Comparison of ENCODE assay signal across 10 mouse cellular contexts in the genomic region with DNA sequence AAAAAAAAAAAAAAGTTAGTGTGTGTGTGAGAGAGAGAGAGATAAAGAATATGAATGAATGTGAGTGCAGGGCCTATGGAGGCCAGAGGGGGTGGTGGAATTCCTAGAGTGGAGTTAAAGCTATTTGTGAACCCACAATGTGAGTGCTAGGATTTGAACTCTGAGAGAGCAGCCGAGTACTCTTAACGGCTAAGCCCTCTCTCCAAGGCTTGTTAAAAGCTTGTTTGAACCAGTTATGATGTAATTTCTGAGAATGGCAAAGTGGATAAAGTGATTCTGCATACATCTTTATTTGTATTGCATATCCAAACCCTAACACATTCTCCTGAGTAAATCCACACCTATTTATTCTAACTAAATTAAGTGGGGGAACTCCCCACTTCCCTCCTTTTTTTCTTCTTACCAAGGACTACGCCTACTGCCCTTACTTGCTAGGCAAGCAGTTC. TPM values are rescaled to one million over a fixed set of nuclear protein-coding genes. Genes with fewer than 3 reads are reported as not detected.
DNase-seq lines count a peak whose midpoint lies in the region; ATAC-seq and TF ChIP-seq lines count a peak whose summit lies in the region.
"Had no signal": no experiment of that assay in that cellular context is flagged by ENCODE, and none has a peak within 500 bp of the region (broad histone marks: within the 10 kb centered on the region; RNA-seq: fewer than 3 reads in every experiment).

No protein-coding gene starts in this region.

- H3K9me3 ChIP-seq in forebrain, embryonic 13.5 days (replicated peaks): no peaks in the 10 kb centered on the region
- H3K9me3 ChIP-seq in liver, embryonic 13.5 days (replicated peaks): no peaks in the 10 kb centered on the region
- H3K9me3 ChIP-seq in stomach, embryonic 15.5 days: no peaks in the 10 kb centered on the region

- DNase-seq in left cerebral cortex, adult 2 months (ENCODE audit: extremely low spot score in 1 of 2, low spot score in 2 of 2): no peak
- DNase-seq in left cerebral cortex, adult 8-10 months (ENCODE audit: low spot score in 2 of 2): no peak
- DNase-seq in liver, embryonic 13.5 days: no peak
- no peak for DNase-seq in layer of hippocampus, adult 11-12 months (ENCODE audit: low spot score)
- no peak for DNase-seq in layer of hippocampus, adult 8-10 months (ENCODE audit: low spot score in 2 of 2)
- DNase-seq: adrenal gland, adult 2 months; kidney, adult 8-10 months had no signal

- TF ChIP-seq CTCF in left cerebral cortex, adult 2 months (IDR thresholded peaks at IDR 0.05): no peak

- WGBS in forebrain, embryonic 13.5 days: 73% methylated on average over 3 of the region's 3 CpGs
- 28% methylated on average over 3 of the region's 3 CpGs for WGBS in liver, embryonic 13.5 days (ENCODE audit: insufficient replicate concordance)
- WGBS in stomach, embryonic 15.5 days: 44% methylated on average over 3 of the region's 3 CpGs

- H3K27ac ChIP-seq in left cerebral cortex, adult 2 months: no peak overlapping the region
- no peak overlapping the region for H3K27ac ChIP-seq in forebrain, embryonic 13.5 days
- H3K27ac ChIP-seq in liver, embryonic 13.5 days: peak overlapping the region; percentile 60; the same call in 1 of the 2 replicates
- peak overlapping the region; percentile 62 for H3K27ac ChIP-seq in stomach, embryonic 15.5 days

- H3K4me3 ChIP-seq in left cerebral cortex, adult 2 months: peak overlapping the region; percentile 88
- H3K4me3 ChIP-seq in forebrain, embryonic 13.5 days: peak overlapping the region; percentile 84
- peak overlapping the region; percentile 85 for H3K4me3 ChIP-seq in liver, embryonic 13.5 days (replicated peaks)
- peak overlapping the region; percentile 61 for H3K4me3 ChIP-seq in stomach, embryonic 15.5 days (replicated peaks)

- H3K36me3 ChIP-seq in forebrain, embryonic 13.5 days (ENCODE audit: poor library complexity, severe bottlenecking): peaks cover 11% of the 10 kb centered on the region; the same call in 1 of the 2 replicates
- peaks cover 14% of the 10 kb centered on the region; the same call in 1 of the 2 replicates for H3K36me3 ChIP-seq in liver, embryonic 13.5 days
- H3K36me3 ChIP-seq in stomach, embryonic 15.5 days: peaks cover 4% of the 10 kb centered on the region; the same call in 1 of the 2 replicates

- H3K9ac ChIP-seq in forebrain, embryonic 13.5 days: peak overlapping the region; percentile 96
- peak overlapping the region; percentile 87 for H3K9ac ChIP-seq in liver, embryonic 13.5 days
- peak overlapping the region; percentile 71 for H3K9ac ChIP-seq in stomach, embryonic 15.5 days

- H3K4me2 ChIP-seq in forebrain, embryonic 13.5 days: peak overlapping the region; percentile 91
- H3K4me2 ChIP-seq in liver, embryonic 13.5 days: peak overlapping the region; percentile 85
- peak overlapping the region; percentile 66 for H3K4me2 ChIP-seq in stomach, embryonic 15.5 days

- H3K4me1 ChIP-seq in forebrain, embryonic 13.5 days: peaks cover 19% of the 10 kb centered on the region
- peaks cover 49% of the 10 kb centered on the region for H3K4me1 ChIP-seq in liver, embryonic 13.5 days (replicated peaks)
- peaks cover 12% of the 10 kb centered on the region; the same call in 1 of the 2 replicates for H3K4me1 ChIP-seq in stomach, embryonic 15.5 days

- no peak for ATAC-seq in forebrain, embryonic 13.5 days
- no peak for ATAC-seq in liver, embryonic 13.5 days (ENCODE audit: low read depth)
- peak; percentile 43 for ATAC-seq in stomach, embryonic 15.5 days (ENCODE audit: insufficient read depth, low FRiP score, low read depth)
- ATAC-seq in erythroid progenitor cell, adult 5-6 weeks (replicated peaks; ENCODE audit: low FRiP score, poor library complexity, severe bottlenecking): no peak

- intact Hi-C loops in left cerebral cortex, adult 2 months (cut with DNase I): no loop called here

- peaks cover 18% of the 10 kb centered on the region for H3K27me3 ChIP-seq in forebrain, embryonic 13.5 days
- no peaks in the 10 kb centered on the region for H3K27me3 ChIP-seq in liver, embryonic 13.5 days
- no peaks in the 10 kb centered on the region for H3K27me3 ChIP-seq in stomach, embryonic 15.5 days (replicated peaks)

RNA-seq across cellular contexts. Expression of gene Utp11, which starts 1.0 kb away (rescaled TPM):
- 10 to 100 TPM; 13.3 to 15.7 TPM for total RNA-seq in left cerebral cortex, adult 2 months (2021)
- 10 to 100 TPM; 13.2 to 16.9 (median 16.3) TPM for total RNA-seq in left cerebral cortex, adult 8-10 months (2022)
- 49.9 and 59.1 TPM in 2 replicates for polyA plus RNA-seq in forebrain, embryonic 13.5 days (2015; fragmentation: Nextera tagmentation; extraction: Ambion mirVana)
- 37.5 and 48.1 TPM in 2 replicates for polyA plus RNA-seq in liver, embryonic 13.5 days (2015; fragmentation: Nextera tagmentation; extraction: Ambion mirVana)
- polyA plus RNA-seq in stomach, embryonic 15.5 days (2015; fragmentation: Nextera tagmentation; extraction: Ambion mirVana): 79.4 and 82.1 TPM in 2 replicates
- total RNA-seq in erythroid progenitor cell, adult 5-6 weeks (2015; ENCODE audit: low replicate concordance): 10.5 and 24.7 TPM in 2 replicates
- total RNA-seq in erythroid progenitor cell, adult 5-6 weeks (2017; ENCODE audit: low replicate concordance): 9.0 and 11.4 TPM in 2 replicates
- 10 to 100 TPM; 15.3 to 18.3 (median 16.4) TPM for total RNA-seq in layer of hippocampus, adult 8-10 months (2022)

RNA-seq across cellular contexts. Expression of gene Fhl3, which starts 8.1 kb away (rescaled TPM):
- 1 to 10 TPM; 1.4 to 2.2 TPM for total RNA-seq in left cerebral cortex, adult 2 months (2021)
- 1 to 10 TPM; 1.4 to 3.1 (median 1.7) TPM for total RNA-seq in left cerebral cortex, adult 8-10 months (2022)
- polyA plus RNA-seq in forebrain, embryonic 13.5 days (2015; fragmentation: Nextera tagmentation; extraction: Ambion mirVana): 2.6 and 3.2 TPM in 2 replicates
- polyA plus RNA-seq in liver, embryonic 13.5 days (2015; fragmentation: Nextera tagmentation; extraction: Ambion mirVana): 3.1 and 3.6 TPM in 2 replicates
- 12.3 and 14.2 TPM in 2 replicates for polyA plus RNA-seq in stomach, embryonic 15.5 days (2015; fragmentation: Nextera tagmentation; extraction: Ambion mirVana)
- 4.0 TPM in 1 of 2 replicates, not detected in the other for total RNA-seq in erythroid progenitor cell, adult 5-6 weeks (2015; ENCODE audit: low replicate concordance)
- total RNA-seq in erythroid progenitor cell, adult 5-6 weeks (2017; ENCODE audit: low replicate concordance): 0.64 TPM in 1 of 2 replicates, not detected in the other
- 1 to 10 TPM; 1.6 to 2.9 (median 2.0) TPM for total RNA-seq in layer of hippocampus, adult 8-10 months (2022)

RNA-seq across cellular contexts. Expression of gene Sf3a3, which starts 22.1 kb away (rescaled TPM):
- total RNA-seq in left cerebral cortex, adult 2 months (2021): 10 to 100 TPM; 33.0 to 35.6 TPM
- total RNA-seq in left cerebral cortex, adult 8-10 months (2022): 10 to 100 TPM; 32.4 to 39.9 (median 35.4) TPM
- 169 and 177 TPM in 2 replicates for polyA plus RNA-seq in forebrain, embryonic 13.5 days (2015; fragmentation: Nextera tagmentation; extraction: Ambion mirVana)
- 91.3 and 101 TPM in 2 replicates for polyA plus RNA-seq in liver, embryonic 13.5 days (2015; fragmentation: Nextera tagmentation; extraction: Ambion mirVana)
- polyA plus RNA-seq in stomach, embryonic 15.5 days (2015; fragmentation: Nextera tagmentation; extraction: Ambion mirVana): 133 and 140 TPM in 2 replicates
- 21.3 and 37.7 TPM in 2 replicates for total RNA-seq in erythroid progenitor cell, adult 5-6 weeks (2015; ENCODE audit: low replicate concordance)
- 43.6 and 54.1 TPM in 2 replicates for total RNA-seq in erythroid progenitor cell, adult 5-6 weeks (2017; ENCODE audit: low replicate concordance)
- total RNA-seq in layer of hippocampus, adult 8-10 months (2022): 10 to 100 TPM; 33.8 to 39.5 (median 36.0) TPM

RNA-seq across cellular contexts. Expression of gene Pou3f1, which starts 35.8 kb away (rescaled TPM):
- 10 to 100 TPM; 16.9 to 18.8 TPM for total RNA-seq in left cerebral cortex, adult 2 months (2021)
- 10 to 100 TPM; 15.9 to 20.5 (median 18.3) TPM for total RNA-seq in left cerebral cortex, adult 8-10 months (2022)
- polyA plus RNA-seq in forebrain, embryonic 13.5 days (2015; fragmentation: Nextera tagmentation; extraction: Ambion mirVana): 12.0 and 13.2 TPM in 2 replicates
- not detected in 2 replicates for polyA plus RNA-seq in liver, embryonic 13.5 days (2015; fragmentation: Nextera tagmentation; extraction: Ambion mirVana)
- 0.14 TPM in 2 replicates for polyA plus RNA-seq in stomach, embryonic 15.5 days (2015; fragmentation: Nextera tagmentation; extraction: Ambion mirVana)
- total RNA-seq in erythroid progenitor cell, adult 5-6 weeks (2015; ENCODE audit: low replicate concordance): not detected in 2 replicates
- total RNA-seq in erythroid progenitor cell, adult 5-6 weeks (2017; ENCODE audit: low replicate concordance): not detected in 2 replicates
- total RNA-seq in layer of hippocampus, adult 8-10 months (2022): 10 to 100 TPM; 39.6 to 42.8 (median 40.0) TPM

RNA-seq across cellular contexts. Expression of gene Inpp5b, which starts 49.2 kb away (rescaled TPM):
- total RNA-seq in left cerebral cortex, adult 2 months (2021): 10 to 100 TPM; 46.5 to 48.7 TPM
- total RNA-seq in left cerebral cortex, adult 8-10 months (2022): 10 to 100 TPM; 37.0 to 47.9 (median 44.4) TPM
- polyA plus RNA-seq in forebrain, embryonic 13.5 days (2015; fragmentation: Nextera tagmentation; extraction: Ambion mirVana): 25.8 and 25.9 TPM in 2 replicates
- polyA plus RNA-seq in liver, embryonic 13.5 days (2015; fragmentation: Nextera tagmentation; extraction: Ambion mirVana): 43.2 and 49.7 TPM in 2 replicates
- polyA plus RNA-seq in stomach, embryonic 15.5 days (2015; fragmentation: Nextera tagmentation; extraction: Ambion mirVana): 27.1 and 31.6 TPM in 2 replicates
- total RNA-seq in erythroid progenitor cell, adult 5-6 weeks (2015; ENCODE audit: low replicate concordance): 49.9 and 84.0 TPM in 2 replicates
- total RNA-seq in erythroid progenitor cell, adult 5-6 weeks (2017; ENCODE audit: low replicate concordance): 40.2 and 70.5 TPM in 2 replicates
- 10 to 100 TPM; 45.2 to 60.9 (median 49.3) TPM for total RNA-seq in layer of hippocampus, adult 8-10 months (2022)

Comparison
In these comparisons a context has a peak if more than half of its experiments do, and no peak if none do; other contexts are left out.
1. H3K27ac ChIP-seq: peak in liver, embryonic 13.5 days (single experiment) and stomach, embryonic 15.5 days (single experiment); none in left cerebral cortex, adult 2 months (single experiment) and forebrain, embryonic 13.5 days (single experiment).
2. Peak in every context shown above with its lines, with median percentiles within 50 percentile points of each other: H3K4me3 ChIP-seq, H3K4me2 ChIP-seq and H3K9ac ChIP-seq.